Mouse (Mus musculus) brain, embryonic 14.5 days (tissue): ENCODE measurements at regions not wholly inside any gene's neighbourhood (a gene's known extent, or its start where the extent isn't known, plus 50 kb on each side); places are given as distances from the start of the nearest gene placed in this dataset.

Experiments used
- CTCF ChIP-seq: fragments of 200-500 bp; IDR thresholded peaks from 2 replicates; pipeline ENCODE4 v1.5.1; 2012; ENCODE audit warnings: inconsistent platforms, mild to moderate bottlenecking, moderate library complexity, borderline replicate concordance; ENCODE audit not compliant: insufficient read depth, insufficient read length; ENCODE audit errors: extremely low read depth
- POLR2A ChIP-seq: fragments of 200-500 bp; IDR thresholded peaks from 2 replicates; pipeline ENCODE4 v1.6.1; 2012; ENCODE audit warnings: mild to moderate bottlenecking, inconsistent platforms, borderline replicate concordance; ENCODE audit not compliant: poor library complexity, insufficient read depth, insufficient read length, severe bottlenecking; ENCODE audit errors: extremely low read depth

- TF ChIP-seq CTCF (no peak), POLR2A (no peak)
Observed at GRCm38 (mm10) chr10:92077291-92077690, 644.9 kb downstream of the Nedd1 start.
